19 mouse cellular contexts compared by ENCODE assay signal in the genomic region with DNA sequence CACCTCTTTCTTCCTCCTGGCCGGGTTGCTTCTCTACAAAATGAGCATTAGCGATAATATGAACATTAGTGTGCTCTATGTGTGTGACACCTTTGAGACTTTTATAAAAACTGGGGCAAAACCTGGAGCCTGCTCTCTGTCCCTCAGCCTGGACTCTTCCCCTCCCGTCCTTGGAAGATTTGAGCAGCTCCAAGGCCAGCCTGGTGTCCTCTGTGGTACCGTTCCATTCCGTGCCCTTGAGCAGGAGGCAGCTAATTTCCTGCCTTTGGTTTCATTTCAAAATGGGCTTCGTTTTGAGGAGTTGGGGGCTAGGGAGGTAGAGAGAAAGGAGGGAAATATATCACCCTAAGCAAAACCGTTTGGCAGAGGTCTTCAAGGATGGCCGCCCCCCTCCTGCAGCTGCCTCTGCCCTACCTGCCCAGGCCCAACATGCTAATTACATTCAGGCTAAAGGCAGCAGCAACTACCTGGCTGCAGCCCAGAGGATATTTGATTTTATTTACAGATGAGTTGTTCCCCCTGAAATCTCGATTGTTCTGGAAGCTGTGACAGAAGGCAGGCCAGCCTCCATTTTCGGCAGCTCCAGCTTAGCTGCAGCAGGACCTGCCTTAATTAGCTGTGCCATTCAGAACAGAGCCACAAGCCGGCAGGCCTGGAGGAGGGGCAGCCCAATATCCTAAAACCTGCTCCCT. TPM values are rescaled to one million over a fixed set of nuclear protein-coding genes. Genes with fewer than 3 reads are reported as not detected.
DNase-seq lines count a peak whose midpoint lies in the region; ATAC-seq lines count a peak whose summit lies in the region.
"Had no signal": no experiment of that assay in that cellular context is flagged by ENCODE, and none has a peak within 500 bp of the region (broad histone marks: within the 10 kb centered on the region; RNA-seq: fewer than 3 reads in every experiment).

No protein-coding gene starts in this region.

- no peak overlapping the region for H3K4me3 ChIP-seq in hindbrain, embryonic 10.5 days
- H3K4me3 ChIP-seq in hindbrain, embryonic 11.5 days (ENCODE audit: low read depth, low read length), result no peak overlapping the region
- no peak overlapping the region for H3K4me3 ChIP-seq in forebrain, embryonic 14.5 days (ENCODE audit: low read depth, low read length)
- no peak overlapping the region for H3K4me3 ChIP-seq in hindbrain, embryonic 13.5 days
- no peak overlapping the region for H3K4me3 ChIP-seq in midbrain, embryonic 14.5 days (replicated peaks; ENCODE audit: low read depth, low read length)
- H3K4me3 ChIP-seq: heart, embryonic 10.5 days; liver, embryonic 12.5 days; lung, embryonic 15.5 days; myocyte had no signal

- WGBS in hindbrain, embryonic 10.5 days, result 52% methylated on average over 11 of the region's 11 CpGs
- whole genome bisulfite sequencing in hindbrain, embryonic 11.5 days, result 50% methylated on average over 11 of the region's 11 CpGs
- WGBS in forebrain, embryonic 14.5 days, result 33% methylated on average over 11 of the region's 11 CpGs
- 47% methylated on average over 11 of the region's 11 CpGs for WGBS in hindbrain, embryonic 13.5 days
- 31% methylated on average over 11 of the region's 11 CpGs for WGBS in midbrain, embryonic 14.5 days

- no peak overlapping the region for H3K9ac ChIP-seq in hindbrain, embryonic 11.5 days (ENCODE audit: low read depth, low read length)
- no peak overlapping the region for H3K9ac ChIP-seq in forebrain, embryonic 14.5 days (ENCODE audit: low read length)
- no peak overlapping the region for H3K9ac ChIP-seq in hindbrain, embryonic 13.5 days
- H3K9ac ChIP-seq in midbrain, embryonic 14.5 days (replicated peaks; ENCODE audit: low read length), result 0 out of 2 replicates have a peak overlapping the region, but pooled peaks have one; percentile 1
- H3K9ac ChIP-seq: liver, embryonic 12.5 days; lung, embryonic 15.5 days had no signal

- H3K4me2 ChIP-seq in hindbrain, embryonic 11.5 days (replicated peaks; ENCODE audit: low read depth, low read length), result no peak overlapping the region
- H3K4me2 ChIP-seq in forebrain, embryonic 14.5 days (ENCODE audit: low read length), result no peak overlapping the region
- no peak overlapping the region for H3K4me2 ChIP-seq in hindbrain, embryonic 13.5 days
- peak overlapping the region; percentile 38 for H3K4me2 ChIP-seq in midbrain, embryonic 14.5 days (ENCODE audit: low read length)
- H3K4me2 ChIP-seq: liver, embryonic 12.5 days; lung, embryonic 15.5 days had no signal

- no peaks in the 10 kb centered on the region for H3K9me3 ChIP-seq in hindbrain, embryonic 10.5 days
- H3K9me3 ChIP-seq in hindbrain, embryonic 11.5 days (ENCODE audit: control insufficient read depth, low read length), result no peaks in the 10 kb centered on the region
- H3K9me3 ChIP-seq in forebrain, embryonic 14.5 days (replicated peaks; ENCODE audit: control insufficient read depth, low read length), result no peaks in the 10 kb centered on the region
- no peaks in the 10 kb centered on the region for H3K9me3 ChIP-seq in hindbrain, embryonic 13.5 days
- H3K9me3 ChIP-seq in midbrain, embryonic 14.5 days (ENCODE audit: control insufficient read depth, low read length), result no peaks in the 10 kb centered on the region
- H3K9me3 ChIP-seq: heart, embryonic 10.5 days; liver, embryonic 12.5 days; lung, embryonic 15.5 days had no signal

- H3K4me1 ChIP-seq in hindbrain, embryonic 10.5 days (replicated peaks), result peaks cover 6% of the 10 kb centered on the region
- no peaks in the 10 kb centered on the region for H3K4me1 ChIP-seq in hindbrain, embryonic 11.5 days (replicated peaks; ENCODE audit: control insufficient read depth, insufficient read depth, low read length)
- H3K4me1 ChIP-seq in forebrain, embryonic 14.5 days (ENCODE audit: control insufficient read depth, insufficient read depth, low read length), result peaks cover 4% of the 10 kb centered on the region
- 0 out of 2 replicates have a peak, but pooled peaks cover 4% of the 10 kb centered on the region for H3K4me1 ChIP-seq in hindbrain, embryonic 13.5 days (replicated peaks)
- no peaks in the 10 kb centered on the region for H3K4me1 ChIP-seq in midbrain, embryonic 14.5 days (ENCODE audit: control insufficient read depth, insufficient read depth, low read length)
- H3K4me1 ChIP-seq: heart, embryonic 10.5 days; liver, embryonic 12.5 days; lung, embryonic 15.5 days had no signal

- no peak; the same call in 1 of the 2 replicates for ATAC-seq in hindbrain, embryonic 11.5 days (ENCODE audit: low FRiP score)
- ATAC-seq in forebrain, embryonic 14.5 days, result peak; percentile 89
- peak; percentile 61; the same call in 1 of the 2 replicates for ATAC-seq in hindbrain, embryonic 13.5 days (ENCODE audit: low FRiP score)
- peak; percentile 69 for ATAC-seq in midbrain, embryonic 14.5 days (ENCODE audit: low FRiP score, low TSS enrichment)
- no peak for ATAC-seq in megakaryocyte-erythroid progenitor cell, adult 5-6 weeks (replicated peaks; ENCODE audit: low FRiP score, low TSS enrichment, poor library complexity, severe bottlenecking)
- ATAC-seq: intestine, embryonic 16.5 days; liver, embryonic 12.5 days had no signal

- DNase-seq in hindbrain, embryonic 10.5 days (ENCODE audit: low spot score), result no peak
- DNase-seq in hindbrain, embryonic 11.5 days (ENCODE audit: low spot score), result no peak
- DNase-seq in forebrain, embryonic 14.5 days (ENCODE audit: low spot score), result peak; percentile 66
- DNase-seq in midbrain, embryonic 14.5 days, result peak; percentile 57
- no peak for DNase-seq in testis, postnatal 14 days (ENCODE audit: low spot score)
- DNase-seq: gastrocnemius, postnatal 14 days; kidney, postnatal 14 days; layer of hippocampus, adult 9-11 months had no signal

- peak overlapping the region; percentile 53 for H3K27ac ChIP-seq in hindbrain, embryonic 10.5 days
- H3K27ac ChIP-seq in hindbrain, embryonic 11.5 days (ENCODE audit: low read depth, low read length), result no peak overlapping the region
- H3K27ac ChIP-seq in forebrain, embryonic 14.5 days (ENCODE audit: low read depth, low read length), result no peak overlapping the region
- no peak overlapping the region for H3K27ac ChIP-seq in hindbrain, embryonic 13.5 days
- peak overlapping the region; percentile 74 for H3K27ac ChIP-seq in midbrain, embryonic 14.5 days (replicated peaks; ENCODE audit: low read depth, low read length)
- H3K27ac ChIP-seq: heart, embryonic 10.5 days; liver, embryonic 12.5 days; lung, embryonic 15.5 days had no signal

- no peaks in the 10 kb centered on the region for H3K36me3 ChIP-seq in hindbrain, embryonic 10.5 days
- H3K36me3 ChIP-seq in hindbrain, embryonic 11.5 days (ENCODE audit: control insufficient read depth, insufficient read depth, low read length), result no peaks in the 10 kb centered on the region
- H3K36me3 ChIP-seq in forebrain, embryonic 14.5 days (ENCODE audit: control insufficient read depth, insufficient read depth, low read length), result no peaks in the 10 kb centered on the region
- no peaks in the 10 kb centered on the region for H3K36me3 ChIP-seq in hindbrain, embryonic 13.5 days
- H3K36me3 ChIP-seq in midbrain, embryonic 14.5 days (ENCODE audit: control insufficient read depth, insufficient read depth, low read length), result no peaks in the 10 kb centered on the region
- H3K36me3 ChIP-seq: G1E; heart, embryonic 10.5 days; liver, embryonic 12.5 days; lung, embryonic 15.5 days had no signal

- H3K27me3 ChIP-seq in hindbrain, embryonic 10.5 days (ENCODE audit: insufficient read depth, poor library complexity, severe bottlenecking), result peaks cover 51% of the 10 kb centered on the region
- H3K27me3 ChIP-seq in hindbrain, embryonic 11.5 days (ENCODE audit: control insufficient read depth, insufficient read depth, low read length), result no peaks in the 10 kb centered on the region; the same call in 1 of the 2 replicates
- peaks cover 37% of the 10 kb centered on the region for H3K27me3 ChIP-seq in forebrain, embryonic 14.5 days (replicated peaks; ENCODE audit: control insufficient read depth, insufficient read depth, low read length)
- peaks cover 26% of the 10 kb centered on the region for H3K27me3 ChIP-seq in hindbrain, embryonic 13.5 days
- H3K27me3 ChIP-seq in midbrain, embryonic 14.5 days (ENCODE audit: control insufficient read depth, insufficient read depth, low read length), result peaks cover 10% of the 10 kb centered on the region; the same call in 1 of the 2 replicates

RNA-seq across cellular contexts. Expression of gene En1, which starts 24.9 kb away (rescaled TPM):
- 3.5 and 3.8 TPM in 2 replicates for polyA plus RNA-seq in hindbrain, embryonic 10.5 days (2016; fragmentation: Nextera tagmentation; extraction: Ambion mirVana)
- polyA plus RNA-seq in hindbrain, embryonic 11.5 days (2014; fragmentation: Nextera tagmentation; extraction: Ambion mirVana), result 5.2 and 6.9 TPM in 2 replicates
- polyA plus RNA-seq in forebrain, embryonic 14.5 days (2014; fragmentation: Nextera tagmentation; extraction: Ambion mirVana), result not detected in 2 replicates
- polyA plus RNA-seq in hindbrain, embryonic 13.5 days (2015; fragmentation: Nextera tagmentation; extraction: Ambion mirVana), result 4.0 and 7.8 TPM in 2 replicates
- 16.8 and 18.3 TPM in 2 replicates for polyA plus RNA-seq in midbrain, embryonic 14.5 days (2014; fragmentation: Nextera tagmentation; extraction: Ambion mirVana)
- total RNA-seq in megakaryocyte-erythroid progenitor cell, adult 5-6 weeks (2014; fragmentation: Nextera tagmentation), result not detected in 2 replicates
- total RNA-seq in megakaryocyte-erythroid progenitor cell, adult 5-6 weeks (2017), result not detected in 2 replicates
- total RNA-seq: common myeloid progenitor, adult 5-6 weeks; heart, postnatal 25 days; left cerebral cortex, postnatal 14 days had no signal
- polyA plus RNA-seq: G1E; intestine, embryonic 16.5 days; lung, embryonic 15.5 days had no signal

Comparison
In these comparisons a context has a peak if more than half of its experiments do, and no peak if none do; other contexts are left out.
1. H3K27ac ChIP-seq: peak in hindbrain, embryonic 10.5 days (single experiment) and midbrain, embryonic 14.5 days (single experiment); none in hindbrain, embryonic 11.5 days (single experiment), forebrain, embryonic 14.5 days (single experiment) and hindbrain, embryonic 13.5 days (single experiment).
2. ATAC-seq: peak in forebrain, embryonic 14.5 days (single experiment), hindbrain, embryonic 13.5 days (single experiment) and midbrain, embryonic 14.5 days (single experiment); none in hindbrain, embryonic 11.5 days (single experiment) and megakaryocyte-erythroid progenitor cell, adult 5-6 weeks (single experiment).
3. DNase-seq: peak in forebrain, embryonic 14.5 days (single experiment) and midbrain, embryonic 14.5 days (single experiment); none in hindbrain, embryonic 10.5 days (single experiment), hindbrain, embryonic 11.5 days (single experiment) and testis, postnatal 14 days (single experiment).